Mouse (Mus musculus) hindbrain, embryonic 14.5 days (tissue): ENCODE results near the gene 4930470P17Rik. TPM values are rescaled to one million over a fixed set of nuclear protein-coding genes. Genes with fewer than 3 reads are reported as not detected.

ENCODE experiments used
- ATAC-seq: fragments of 200-750 bp; cut with Nextera tagmentation; 2 replicates; pipeline ENCODE4 v1.8.0; 2017; ENCODE audit warnings: moderate number of reproducible peaks, mild to moderate bottlenecking, moderate TSS enrichment, moderate library complexity; ENCODE audit not compliant: low FRiP score
- DNase-seq: peaks from one replicate; pipeline ENCODE4 v3.0.0-alpha.2; 2015; ENCODE audit warnings: low spot score
- H3K27ac ChIP-seq: fragments of 300-500 bp; sonication (generic); 2 replicates; pipeline ENCODE4 v1.5.1; 2014; ENCODE audit warnings: mild to moderate bottlenecking, moderate library complexity
- H3K27me3 ChIP-seq: fragments of 300-500 bp; sonication (generic); 2 replicates; pipeline ENCODE4 v1.6.1; 2014; ENCODE audit warnings: mild to moderate bottlenecking, low read length, mixed read lengths; ENCODE audit not compliant: control insufficient read depth, insufficient read depth
- H3K36me3 ChIP-seq: fragments of 300-500 bp; sonication (generic); replicated peaks from 2 replicates; pipeline ENCODE4 v1.6.1; 2014; ENCODE audit not compliant: control insufficient read depth, insufficient read depth
- H3K4me1 ChIP-seq: fragments of 300-500 bp; sonication (generic); replicated peaks from 2 replicates; pipeline ENCODE4 v1.6.1; 2014; ENCODE audit warnings: antibody characterized with exemption, low read length, mixed read lengths; ENCODE audit not compliant: control insufficient read depth, insufficient read depth
- H3K4me2 ChIP-seq: fragments of 300-500 bp; sonication (generic); replicated peaks from 2 replicates; pipeline ENCODE4 v1.6.1; 2014; ENCODE audit warnings: mild to moderate bottlenecking, moderate library complexity
- H3K4me3 ChIP-seq: fragments of 300-500 bp; sonication (generic); replicated peaks from 2 replicates; pipeline ENCODE4 v1.5.1; 2014; ENCODE audit warnings: mild to moderate bottlenecking, low read length
- H3K9ac ChIP-seq: fragments of 300-500 bp; sonication (generic); 2 replicates; pipeline ENCODE4 v1.6.1; 2014
- H3K9me3 ChIP-seq: fragments of 300-500 bp; sonication (generic); 2 replicates; pipeline ENCODE4 v1.6.1; 2016; ENCODE audit warnings: low read length; ENCODE audit not compliant: control insufficient read depth
- WGBS: fragments of 180-500 bp; shearing (Covaris S2); extraction: QIAGEN DNeasy Blood & Tissue Kit; methylation state at CpG from one replicate; pipeline ENCODE4 v1.1.7; 2014; 5-methylcytosine and 5-hydroxymethylcytosine counted together
- polyA plus RNA-seq: library from polyadenylated mRNA; unstranded; fragments of >200 nt; fragmentation: Nextera tagmentation; extraction: Ambion mirVana; gene quantifications from 2 replicates; pipeline ENCODE4 v1.2.1, GENCODE M21; 2014

Gene 4930470P17Rik
- polyA plus RNA-seq, 1 experiment from 2014 or later: 0.13 TPM

- Histone ChIP-seq H3K27me3 (no peaks in the 10 kb centered on the region), H3K27ac (no peak overlapping the region), H3K9ac (no peak overlapping the region), H3K36me3 (no peaks in the 10 kb centered on the region), H3K4me3 (no peak overlapping the region), H3K4me2 (no peak overlapping the region), H3K9me3 (no peaks in the 10 kb centered on the region), H3K4me1 (peaks cover 12% of the 10 kb centered on the region; the same call in 1 of the 2 replicates)
- WGBS: 66% methylated on average over 7 of the region's 7 CpGs
- ATAC-seq: no peak
- no peak for DNase-seq
Measured at GRCm38 (mm10) chr2:170552088-170552487, 49.7 kb downstream of the 4930470P17Rik start.

DNA sequence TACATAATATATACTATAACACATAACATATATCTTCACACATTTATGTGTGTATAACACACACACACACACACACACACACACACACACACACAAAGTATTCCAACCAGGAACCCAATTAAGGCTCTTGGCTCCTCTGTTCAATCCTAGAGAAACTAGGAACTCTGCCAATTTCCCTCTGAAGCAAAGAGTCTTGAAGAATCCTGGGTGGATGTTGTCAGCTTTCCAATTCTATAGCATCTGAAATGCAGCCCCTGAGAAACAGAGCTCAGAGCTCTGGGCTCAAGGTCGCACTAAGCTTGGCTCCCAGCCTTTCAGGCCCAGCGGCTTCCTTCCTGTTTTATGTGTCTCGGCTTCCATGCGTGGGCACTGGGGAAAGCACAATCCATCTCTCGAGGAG, 51.6 kb downstream of the 4930470P17Rik start:
- ATAC-seq (peak; percentile 56), DNase-seq (peak; percentile 84)
- H3K27ac ChIP-seq: no peak overlapping the region
- H3K9me3 ChIP-seq: no peaks in the 10 kb centered on the region
- H3K4me2 ChIP-seq: no peak overlapping the region
- peaks cover 12% of the 10 kb centered on the region; the same call in 1 of the 2 replicates for H3K4me1 ChIP-seq
- no peaks in the 10 kb centered on the region for H3K27me3 ChIP-seq
- no peak overlapping the region for H3K9ac ChIP-seq
- no peak overlapping the region for H3K4me3 ChIP-seq
- no peaks in the 10 kb centered on the region for H3K36me3 ChIP-seq
- 29% methylated on average over 5 of the region's 5 CpGs for WGBS

DNA sequence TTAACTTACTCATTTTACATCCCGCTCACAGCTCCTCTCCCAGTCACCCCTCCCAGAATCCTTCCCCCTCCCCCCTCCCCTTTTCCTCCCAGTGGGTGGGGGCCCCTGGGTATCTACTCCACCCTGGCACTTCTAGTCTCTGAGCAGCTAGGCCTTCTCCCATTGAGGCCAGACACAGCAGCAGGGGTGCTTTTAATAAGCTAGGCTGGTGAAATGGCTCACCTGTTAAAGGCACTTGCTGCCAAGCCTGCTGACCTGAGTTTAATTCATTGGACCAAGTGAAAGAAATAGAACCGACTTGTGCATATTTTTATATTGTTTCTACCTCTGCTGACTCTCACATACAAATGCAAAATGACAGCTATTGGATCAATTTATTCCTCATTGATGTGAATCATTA, 52.7 kb downstream of the 4930470P17Rik start:
- H3K4me2 ChIP-seq: no peak overlapping the region
- no peaks in the 10 kb centered on the region for H3K36me3 ChIP-seq
- no peak overlapping the region for H3K9ac ChIP-seq
- no peak for DNase-seq
- peaks cover 12% of the 10 kb centered on the region; the same call in 1 of the 2 replicates for H3K4me1 ChIP-seq
- no peaks in the 10 kb centered on the region for H3K9me3 ChIP-seq
- H3K4me3 ChIP-seq: no peak overlapping the region
- ATAC-seq: no peak
- no peaks in the 10 kb centered on the region for H3K27me3 ChIP-seq
- H3K27ac ChIP-seq: no peak overlapping the region
- WGBS: 76% methylated on average over 2 of the region's 2 CpGs

- no peak for DNase-seq
- Histone ChIP-seq H3K4me2 (no peak overlapping the region), H3K9me3 (no peaks in the 10 kb centered on the region), H3K27me3 (no peaks in the 10 kb centered on the region), H3K27ac (no peak overlapping the region), H3K9ac (no peak overlapping the region), H3K4me3 (no peak overlapping the region), H3K4me1 (peaks cover 12% of the 10 kb centered on the region; the same call in 1 of the 2 replicates), H3K36me3 (no peaks in the 10 kb centered on the region)
- WGBS: 39% methylated on average over 4 of the region's 4 CpGs
- no peak for ATAC-seq
Measured at GRCm38 (mm10) chr2:170548046-170548445, 53.8 kb downstream of the 4930470P17Rik start.

GRCm38 (mm10) chr2:170547526-170547925, 54.3 kb downstream of the 4930470P17Rik start:
- H3K9me3 ChIP-seq: no peaks in the 10 kb centered on the region
- no peak overlapping the region for H3K4me3 ChIP-seq
- H3K27ac ChIP-seq: no peak overlapping the region
- no peak overlapping the region for H3K9ac ChIP-seq
- ATAC-seq (no peak), DNase-seq (no peak)
- H3K4me2 ChIP-seq: no peak overlapping the region
- H3K36me3 ChIP-seq: no peaks in the 10 kb centered on the region
- no peaks in the 10 kb centered on the region for H3K27me3 ChIP-seq
- peaks cover 10% of the 10 kb centered on the region; the same call in 1 of the 2 replicates for H3K4me1 ChIP-seq
- WGBS: 19% methylated on average over 6 of the region's 6 CpGs

- no peaks in the 10 kb centered on the region for H3K27me3 ChIP-seq
- no peak overlapping the region for H3K4me2 ChIP-seq
- no peaks in the 10 kb centered on the region for H3K4me1 ChIP-seq
- H3K9me3 ChIP-seq: no peaks in the 10 kb centered on the region
- H3K36me3 ChIP-seq: no peaks in the 10 kb centered on the region
- WGBS: 68% methylated on average over 4 of the region's 4 CpGs
- no peak overlapping the region for H3K4me3 ChIP-seq
- H3K27ac ChIP-seq: no peak overlapping the region
- ATAC-seq (no peak), DNase-seq (no peak)
- no peak overlapping the region for H3K9ac ChIP-seq
Measured at GRCm38 (mm10) chr2:170545745-170546144, 56.1 kb downstream of the 4930470P17Rik start.

GRCm38 (mm10) chr2:170544950-170545349, 56.9 kb downstream of the 4930470P17Rik start:
- Histone ChIP-seq H3K4me1 (no peaks in the 10 kb centered on the region), H3K27me3 (no peaks in the 10 kb centered on the region), H3K36me3 (no peaks in the 10 kb centered on the region), H3K9me3 (no peaks in the 10 kb centered on the region), H3K9ac (no peak overlapping the region), H3K4me3 (no peak overlapping the region), H3K4me2 (no peak overlapping the region), H3K27ac (no peak overlapping the region)
- DNase-seq (no peak), ATAC-seq (no peak)
- WGBS: 91% methylated on average over 7 of the region's 7 CpGs

- Histone ChIP-seq H3K36me3 (no peaks in the 10 kb centered on the region), H3K27me3 (no peaks in the 10 kb centered on the region), H3K27ac (no peak overlapping the region), H3K9me3 (no peaks in the 10 kb centered on the region), H3K4me3 (no peak overlapping the region), H3K4me1 (no peaks in the 10 kb centered on the region), H3K4me2 (no peak overlapping the region), H3K9ac (no peak overlapping the region)
- 62% methylated on average over 3 of the region's 3 CpGs for WGBS
- ATAC-seq (no peak), DNase-seq (no peak)
Measured at GRCm38 (mm10) chr2:170544159-170544558, 57.7 kb downstream of the 4930470P17Rik start.

GRCm38 (mm10) chr2:170543625-170544024, 58.2 kb downstream of the 4930470P17Rik start:
- no peak overlapping the region for H3K27ac ChIP-seq
- 93% methylated on average over 5 of the region's 5 CpGs for WGBS
- H3K36me3 ChIP-seq: no peaks in the 10 kb centered on the region
- no peak overlapping the region for H3K4me2 ChIP-seq
- H3K9me3 ChIP-seq: no peaks in the 10 kb centered on the region
- DNase-seq (no peak), ATAC-seq (no peak)
- no peak overlapping the region for H3K9ac ChIP-seq
- no peaks in the 10 kb centered on the region for H3K4me1 ChIP-seq
- no peak overlapping the region for H3K4me3 ChIP-seq
- no peaks in the 10 kb centered on the region for H3K27me3 ChIP-seq

- no peak overlapping the region for H3K4me3 ChIP-seq
- no peaks in the 10 kb centered on the region for H3K4me1 ChIP-seq
- no peak overlapping the region for H3K9ac ChIP-seq
- no peaks in the 10 kb centered on the region for H3K9me3 ChIP-seq
- 83% methylated on average over 9 of the region's 9 CpGs for WGBS
- H3K27ac ChIP-seq: no peak overlapping the region
- H3K36me3 ChIP-seq: no peaks in the 10 kb centered on the region
- ATAC-seq: no peak
- DNase-seq: no peak
- no peaks in the 10 kb centered on the region for H3K27me3 ChIP-seq
- H3K4me2 ChIP-seq: no peak overlapping the region
Measured at GRCm38 (mm10) chr2:170539211-170539610, 62.6 kb downstream of the 4930470P17Rik start.
